Mouse (Mus musculus) cerebral cortex, adult 2 months (tissue): ENCODE data around the gene Ccdc171.

Experiments used
- WGBS: fragments of 180-500 bp; shearing (Covaris S2); methylation state at CpG from one replicate; pipeline ENCODE4 v1.1.7; 2018; 5-methylcytosine and 5-hydroxymethylcytosine counted together

The Ccdc171 gene

DNA sequence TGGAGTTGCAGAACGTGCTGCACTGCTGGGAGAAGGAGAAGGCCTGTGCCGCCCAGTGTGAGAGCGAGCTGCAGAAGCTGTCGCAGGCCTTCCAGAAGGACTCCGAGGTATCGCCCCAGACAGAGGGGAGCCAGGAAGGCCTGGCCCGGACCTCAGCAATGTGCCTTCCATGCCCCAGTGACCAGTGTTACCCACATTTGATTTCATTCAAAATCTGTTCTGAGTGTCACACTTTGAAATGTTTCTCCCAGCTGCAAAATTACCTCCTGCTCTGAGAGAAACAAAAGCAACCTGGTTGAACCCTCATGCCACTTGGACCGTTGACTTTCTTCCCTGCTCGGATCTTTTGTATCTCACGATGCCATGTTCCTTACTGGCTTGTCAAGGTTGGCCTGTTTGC is 133.1 kb downstream of the Ccdc171 start:
- WGBS, result 91% methylated on average over 10 of the region's 10 CpGs

DNA sequence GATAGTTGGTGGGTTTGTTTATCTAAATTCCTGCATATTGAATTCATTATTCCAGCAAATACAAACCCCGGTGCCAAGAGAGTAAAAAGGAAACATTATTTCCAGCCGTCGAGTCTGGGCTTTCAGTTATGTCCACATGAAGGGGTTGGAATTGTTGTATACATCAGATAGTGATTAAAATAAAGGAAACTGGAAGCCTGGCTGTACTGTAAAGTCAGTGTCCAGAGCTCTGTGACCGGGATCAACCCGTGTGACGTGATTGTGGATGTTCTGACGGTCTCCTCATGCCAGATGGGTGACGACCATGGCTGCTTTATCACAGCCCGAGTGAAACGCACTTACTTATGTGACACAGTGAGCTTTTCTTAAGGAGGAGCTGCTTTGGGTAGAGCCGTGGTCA is 134.1 kb downstream of the Ccdc171 start:
- WGBS, result 46% methylated on average over 11 of the region's 11 CpGs

DNA sequence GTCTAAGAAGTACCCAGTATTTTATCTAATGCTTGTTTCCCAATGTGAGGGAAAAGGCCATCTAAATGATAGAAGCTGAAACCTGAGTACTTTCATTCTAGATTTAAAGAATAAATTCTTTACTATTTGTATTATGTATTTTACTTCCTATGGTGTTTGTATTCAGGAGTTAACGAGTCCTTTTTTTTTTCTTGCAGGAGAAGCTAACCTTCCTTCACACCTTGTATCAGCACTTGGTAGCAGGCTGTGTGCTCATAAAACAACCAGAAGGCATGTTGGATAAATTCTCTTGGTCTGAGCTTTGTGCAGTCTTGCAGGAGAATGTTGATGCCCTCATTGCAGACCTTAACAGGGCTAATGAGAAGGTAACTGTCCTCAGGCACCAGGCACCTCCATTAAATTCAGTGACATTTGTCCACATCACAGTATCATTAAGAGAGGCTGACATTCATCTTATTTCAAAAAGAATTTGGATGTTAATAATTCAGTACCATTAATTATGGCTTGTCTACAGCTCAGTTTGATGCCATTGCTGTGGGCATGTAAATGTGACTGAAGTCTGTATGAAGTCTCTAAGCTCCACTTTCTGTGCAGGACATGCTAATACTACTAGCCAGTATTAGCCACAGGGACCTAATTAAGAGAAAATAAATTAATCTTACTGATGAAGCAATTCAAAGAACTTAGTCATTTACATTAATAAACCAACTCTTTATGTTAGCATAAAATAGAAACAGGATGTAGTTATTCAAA is 136.3 kb downstream of the Ccdc171 start:
- WGBS, result 84% methylated on average over 1 of the region's 1 CpGs

DNA sequence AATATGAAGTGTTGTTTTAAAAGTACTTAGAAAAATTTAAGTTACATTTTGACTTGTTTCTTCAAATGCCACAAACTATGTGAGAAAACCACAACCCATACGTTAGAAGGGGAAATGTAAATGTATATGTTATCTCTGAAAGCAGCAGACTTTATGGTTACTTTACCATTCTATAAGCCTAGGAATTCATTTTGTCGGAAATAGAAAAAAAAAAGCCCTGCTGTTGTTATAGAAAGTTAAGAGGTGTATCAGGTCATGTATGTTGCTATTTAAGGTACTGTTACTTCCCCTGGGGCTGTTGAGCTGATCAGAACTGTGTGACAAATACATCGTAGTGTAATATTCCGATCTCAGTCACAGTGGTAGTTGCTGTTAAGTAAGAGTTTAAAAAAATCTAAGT is 137.0 kb downstream of the Ccdc171 start:
- WGBS, result 94% methylated on average over 4 of the region's 4 CpGs

DNA sequence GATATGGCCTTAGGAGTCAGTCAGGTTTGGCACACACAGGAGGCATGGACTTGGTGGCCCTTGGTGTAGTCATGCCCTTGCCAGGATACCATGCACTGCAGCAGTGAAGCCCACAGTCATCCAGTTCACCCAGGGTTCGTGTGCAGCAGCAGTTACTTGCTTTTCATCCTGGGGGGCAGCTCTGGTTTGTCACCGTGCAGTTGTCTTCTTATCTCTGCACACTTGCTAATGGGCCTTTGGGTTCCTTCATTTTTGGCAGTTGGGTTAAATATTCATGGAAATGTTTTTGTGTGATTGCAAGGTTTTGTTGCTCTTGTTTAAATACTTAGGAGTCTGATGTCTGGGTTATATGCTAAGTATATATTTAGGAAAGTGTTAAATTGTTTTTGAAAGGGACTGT is 144.2 kb downstream of the Ccdc171 start:
- WGBS, result 83% methylated on average over 2 of the region's 2 CpGs

DNA sequence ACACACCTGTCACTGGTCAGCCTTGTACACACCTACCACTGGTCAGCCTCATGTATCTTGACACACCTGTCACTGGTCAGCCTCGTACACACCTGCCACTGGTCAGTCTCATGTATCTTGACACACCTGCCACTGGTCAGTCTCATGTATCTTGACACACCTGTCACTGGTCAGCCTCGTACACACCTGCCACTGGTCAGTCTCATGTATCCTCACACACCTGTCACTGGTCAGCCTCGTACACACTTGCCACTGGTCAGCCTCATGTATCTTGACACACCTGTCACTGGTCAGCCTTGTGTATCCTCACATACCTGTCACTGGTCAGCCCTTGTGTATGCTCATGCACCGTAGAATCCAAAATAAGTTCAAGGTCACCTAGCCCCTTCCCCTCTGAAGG is 150.0 kb downstream of the Ccdc171 start:
- WGBS, result 93% methylated on average over 4 of the region's 4 CpGs

DNA sequence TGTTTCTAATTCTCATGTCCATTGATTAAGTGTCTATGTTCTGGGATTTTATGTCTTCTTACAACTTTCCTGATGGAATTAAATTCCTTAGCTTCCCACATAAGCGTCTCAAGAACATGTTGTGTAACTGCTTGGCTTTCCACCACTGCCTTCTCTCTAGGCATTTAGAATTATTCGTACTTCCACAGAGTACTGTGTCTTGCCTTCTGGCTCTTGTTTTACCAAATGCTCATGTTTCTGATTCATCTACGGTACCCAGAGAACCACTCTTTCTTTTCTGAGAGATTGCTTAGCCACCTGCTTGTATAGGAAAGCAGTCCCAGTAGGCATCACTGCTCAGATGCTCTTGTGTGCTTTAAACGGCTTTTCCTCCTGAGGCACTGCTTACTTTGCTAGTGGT is 151.1 kb downstream of the Ccdc171 start:
- 48% methylated on average over 4 of the region's 4 CpGs for WGBS

DNA sequence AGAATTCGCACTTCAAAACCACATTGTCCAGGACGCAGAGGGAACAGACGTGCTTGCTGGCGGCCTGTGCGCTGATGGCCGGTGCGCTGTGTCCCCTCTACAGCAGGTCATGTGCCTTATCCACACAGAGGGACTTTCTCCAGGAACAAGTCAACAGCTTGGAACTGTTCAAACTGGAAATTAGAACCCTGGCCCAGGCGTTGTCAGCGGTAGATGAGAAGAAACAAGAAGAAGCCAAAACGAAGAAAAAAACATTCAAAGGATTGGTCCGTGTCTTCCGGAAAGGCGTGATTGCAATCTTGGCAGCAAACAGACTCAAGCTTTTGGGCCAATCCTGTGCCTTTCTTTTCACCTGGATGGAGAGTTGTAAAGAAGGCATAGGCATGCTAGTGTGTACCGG is 155.7 kb downstream of the Ccdc171 start:
- WGBS, result 90% methylated on average over 14 of the region's 14 CpGs

DNA sequence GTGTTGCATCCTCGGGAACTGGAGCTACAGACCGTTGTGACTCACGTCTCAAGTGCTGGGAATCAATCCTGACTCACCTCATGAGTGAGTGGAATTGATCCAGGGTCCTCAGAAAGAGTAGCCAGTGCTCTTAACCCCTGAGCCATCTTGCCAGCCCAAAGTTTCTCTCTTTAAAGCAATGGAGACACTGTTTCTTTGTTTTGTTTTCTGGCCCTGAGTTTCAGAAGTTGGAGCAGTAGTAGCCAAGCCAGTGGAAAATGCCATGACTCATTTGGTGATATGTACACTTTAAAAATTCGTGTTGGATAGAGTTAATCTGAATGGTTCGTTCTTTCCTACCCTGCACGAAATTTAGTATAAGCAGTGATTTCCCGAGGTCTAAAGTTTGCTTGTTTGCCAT is 157.5 kb downstream of the Ccdc171 start:
- WGBS, result 85% methylated on average over 7 of the region's 7 CpGs

DNA sequence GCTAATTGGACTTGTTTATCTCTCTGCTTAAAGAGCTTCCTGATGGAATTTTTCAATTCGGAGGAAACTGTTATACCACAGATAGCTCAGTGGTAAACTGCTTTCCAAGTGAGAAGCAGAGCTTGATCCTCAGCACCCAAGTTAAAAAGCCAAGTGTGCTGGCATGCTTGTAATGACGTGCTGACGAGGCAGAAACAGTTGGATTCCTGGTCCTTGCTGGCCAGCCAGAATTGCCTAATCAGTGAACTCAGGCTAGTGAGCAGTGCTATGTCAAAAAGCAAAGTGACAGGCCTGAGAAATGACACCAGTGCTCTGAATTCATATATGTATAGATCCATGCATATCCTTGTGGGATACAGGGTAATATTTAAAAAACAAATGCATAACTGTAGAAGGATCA is 174.8 kb downstream of the Ccdc171 start:
- WGBS, result 80% methylated on average over 3 of the region's 3 CpGs

DNA sequence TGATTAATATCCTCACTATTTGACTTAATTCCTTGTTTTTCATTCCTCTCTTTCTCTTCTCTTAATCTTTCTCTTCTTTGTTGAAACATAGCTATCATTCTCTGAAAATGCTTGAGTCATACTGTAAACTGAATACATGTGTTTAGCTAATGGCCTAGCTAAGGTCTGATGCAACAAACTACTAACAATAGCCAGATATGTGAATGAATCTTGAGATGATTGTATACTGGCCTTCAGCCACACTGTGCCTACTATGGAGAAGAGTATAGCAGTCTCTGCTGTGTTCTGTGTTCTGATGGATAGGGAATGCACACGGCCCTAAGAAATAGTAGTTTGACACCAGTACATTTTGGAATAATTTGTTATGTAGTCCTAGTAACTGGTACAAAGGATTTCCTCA is 191.7 kb downstream of the Ccdc171 start:
- WGBS, result 88% methylated on average over 1 of the region's 1 CpGs

DNA sequence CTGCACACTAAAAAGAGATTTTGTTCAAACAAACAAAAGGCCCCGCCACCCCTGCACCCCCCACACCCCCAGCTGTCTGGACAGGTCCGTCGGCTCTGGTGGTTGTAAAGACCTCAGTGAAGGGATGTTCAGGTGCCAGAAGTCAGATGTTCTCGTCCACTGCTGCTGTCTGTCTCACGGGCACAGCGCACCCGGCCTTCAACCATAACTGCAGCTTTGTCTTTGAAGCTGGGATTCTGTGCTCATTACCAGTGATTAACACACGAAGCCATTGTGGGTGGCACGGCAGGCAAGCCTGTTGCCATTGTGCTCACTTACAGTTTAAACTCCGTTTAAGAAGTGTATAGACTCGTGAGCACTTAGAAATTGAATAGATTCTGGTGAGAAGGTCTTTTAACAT is 194.5 kb downstream of the Ccdc171 start:
- 58% methylated on average over 11 of the region's 11 CpGs for whole genome bisulfite sequencing

DNA sequence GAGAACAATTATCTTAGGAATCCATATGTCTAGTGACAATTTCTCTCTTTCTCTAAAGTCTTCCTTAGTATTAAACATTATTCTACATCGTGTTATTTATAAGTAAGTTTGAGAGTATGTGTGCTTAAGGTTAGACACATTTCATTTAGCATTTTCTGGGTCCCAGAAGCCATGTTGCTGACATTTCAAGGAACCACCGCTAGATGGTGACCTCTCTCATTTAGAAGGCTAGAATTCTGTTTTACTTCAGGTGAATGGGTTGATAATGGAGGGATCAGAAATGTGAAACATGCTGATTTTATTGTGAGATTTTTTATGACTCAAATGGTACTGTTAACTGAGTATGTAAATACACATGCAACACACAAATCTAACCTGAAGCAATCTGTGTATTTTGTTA is 199.8 kb downstream of the Ccdc171 start:
- WGBS, result 15% methylated on average over 2 of the region's 2 CpGs

DNA sequence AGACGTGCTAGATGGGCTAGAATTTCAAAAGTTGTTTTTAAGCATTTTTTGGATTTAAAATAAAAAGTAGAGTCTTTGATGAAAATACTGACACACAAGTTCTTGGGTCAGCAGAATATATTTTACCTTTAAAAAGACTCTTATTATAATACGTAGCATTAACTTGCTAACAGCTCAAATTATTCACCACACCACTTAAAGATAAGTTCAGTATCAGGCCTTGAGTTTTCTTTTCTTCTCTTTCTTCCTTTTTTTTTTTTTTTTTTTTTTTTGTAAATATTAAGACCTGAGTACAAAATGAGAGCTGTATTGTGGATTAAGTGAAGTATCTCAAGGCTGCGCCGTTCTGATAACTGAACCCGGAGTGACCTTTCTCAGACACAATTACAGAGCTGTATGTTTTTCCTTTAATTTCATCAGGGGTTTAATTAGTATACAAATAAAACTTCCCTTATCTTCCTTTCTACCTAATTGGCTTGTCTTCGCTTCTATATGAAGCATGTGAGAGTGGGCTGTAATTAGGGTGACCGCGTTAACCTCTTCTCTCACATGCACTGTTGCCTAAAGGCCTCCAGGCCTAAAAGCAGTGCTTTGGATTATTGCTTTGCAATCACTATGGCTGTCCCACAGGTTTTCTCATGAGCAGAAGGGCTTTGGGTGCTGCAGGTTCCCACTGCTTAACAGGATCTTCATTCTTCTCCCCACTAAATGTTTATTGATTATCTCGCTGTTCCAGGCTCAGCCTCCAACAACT is 214.0 kb downstream of the Ccdc171 start:
- WGBS, result 86% methylated on average over 9 of the region's 9 CpGs

DNA sequence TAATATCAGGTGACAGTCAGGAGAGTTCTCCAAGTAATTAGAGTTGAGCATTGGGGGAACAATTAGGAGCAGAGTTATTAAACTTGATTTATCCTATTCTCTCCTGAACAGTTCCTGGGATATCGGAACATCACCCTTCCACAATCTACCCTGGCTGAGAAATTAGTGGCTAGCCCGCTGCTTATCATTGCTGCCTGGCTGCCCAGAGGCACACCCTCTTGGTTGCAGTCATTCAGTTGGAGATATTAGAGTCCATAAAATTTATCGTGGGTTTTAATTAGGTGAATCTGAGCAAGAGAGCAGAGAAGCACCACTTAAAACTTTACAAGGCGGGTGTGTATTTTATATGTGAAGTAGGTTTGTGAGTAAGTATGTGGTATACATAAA is 214.5 kb downstream of the Ccdc171 start:
- WGBS, result 90% methylated on average over 4 of the region's 4 CpGs

DNA sequence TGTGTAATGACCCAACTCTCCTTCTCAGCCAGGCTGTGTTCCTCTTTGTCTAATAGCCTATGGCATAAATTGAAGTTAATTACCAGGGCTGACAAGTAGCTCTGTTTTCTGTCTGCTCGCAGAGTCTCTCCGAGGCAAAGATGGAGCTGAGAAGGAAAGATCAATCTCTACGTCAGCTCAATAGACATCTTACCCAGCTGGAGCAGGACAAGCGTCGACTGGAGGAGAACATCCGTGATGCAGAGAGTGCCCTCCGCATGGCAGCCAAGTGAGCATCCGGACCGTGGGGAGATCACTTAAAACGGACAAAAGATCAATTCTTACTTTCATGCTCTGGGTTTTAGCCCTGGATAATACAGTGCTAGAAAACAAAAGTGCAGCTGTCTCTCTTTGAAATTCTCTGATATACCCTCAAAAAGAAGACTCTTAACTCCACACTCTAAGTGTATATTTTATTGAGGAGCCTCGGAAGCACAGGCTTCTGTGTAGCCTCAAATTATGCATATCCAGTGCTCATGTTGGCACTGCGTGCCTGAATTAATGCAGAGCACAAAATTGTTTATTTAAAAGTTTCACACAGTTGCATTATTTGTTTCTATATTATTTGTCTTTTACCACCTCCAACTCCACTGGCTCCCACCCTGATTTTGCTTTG is 217.6 kb downstream of the Ccdc171 start:
- 37% methylated on average over 12 of the region's 12 CpGs for WGBS

DNA sequence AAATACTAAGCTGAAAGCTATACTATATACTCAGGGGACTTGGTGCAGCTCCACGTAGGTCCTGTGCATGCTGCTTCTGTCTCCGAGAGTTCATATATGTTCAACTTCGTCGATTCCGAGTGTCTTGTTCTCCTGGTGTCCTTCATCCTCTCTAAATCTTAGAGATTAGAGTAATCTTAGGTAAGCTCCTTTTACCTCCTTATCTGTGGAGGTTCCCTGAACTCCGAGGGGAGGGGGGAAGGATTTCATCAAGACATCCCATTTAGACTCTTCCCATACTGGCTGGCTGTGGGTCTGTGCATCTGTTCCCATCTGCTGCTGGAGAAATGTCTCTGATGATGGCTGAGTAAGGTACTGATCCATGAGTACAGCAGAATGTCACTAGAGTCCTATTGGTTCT is 249.8 kb downstream of the Ccdc171 start:
- 95% methylated on average over 6 of the region's 6 CpGs for WGBS

DNA sequence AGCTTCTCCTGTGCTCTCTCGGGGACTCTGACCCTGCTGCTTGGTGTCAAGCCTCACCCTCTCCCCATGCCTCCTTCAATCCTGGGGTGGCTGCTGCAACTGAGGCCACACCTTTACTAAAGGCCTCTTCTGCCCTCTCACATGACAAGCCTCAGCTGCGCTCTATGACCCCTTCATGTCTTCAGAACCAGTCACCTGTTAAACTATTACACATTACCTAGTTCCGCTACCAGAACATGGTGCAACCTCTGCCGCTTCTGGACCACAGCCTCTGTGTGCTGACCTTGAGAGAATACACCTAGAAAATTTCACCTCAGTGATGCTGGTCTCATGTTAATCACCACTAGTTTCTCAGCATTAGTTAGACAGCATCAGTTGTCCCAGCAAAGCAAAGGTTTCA is 254.7 kb downstream of the Ccdc171 start:
- WGBS, result 96% methylated on average over 4 of the region's 4 CpGs

DNA sequence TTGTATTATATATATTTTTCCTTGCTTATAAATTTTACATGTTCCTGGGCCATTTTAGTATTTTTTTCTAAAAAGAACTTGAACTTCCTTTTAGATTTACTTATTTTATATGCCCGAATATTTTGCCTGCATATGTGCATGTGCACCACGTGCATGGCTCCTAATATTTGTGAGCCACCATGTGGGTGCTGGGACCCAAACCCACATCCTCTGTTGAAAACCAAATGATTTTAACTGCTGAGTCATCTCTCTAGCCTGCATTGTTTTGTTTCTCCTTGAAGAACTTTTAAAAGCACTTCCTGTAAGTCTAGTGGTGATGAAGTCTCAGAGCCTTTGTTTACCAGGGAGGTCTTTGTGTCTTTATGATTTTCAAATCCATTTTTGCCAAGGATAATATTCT is 259.8 kb downstream of the Ccdc171 start:
- WGBS, result 83% methylated on average over 2 of the region's 2 CpGs

DNA sequence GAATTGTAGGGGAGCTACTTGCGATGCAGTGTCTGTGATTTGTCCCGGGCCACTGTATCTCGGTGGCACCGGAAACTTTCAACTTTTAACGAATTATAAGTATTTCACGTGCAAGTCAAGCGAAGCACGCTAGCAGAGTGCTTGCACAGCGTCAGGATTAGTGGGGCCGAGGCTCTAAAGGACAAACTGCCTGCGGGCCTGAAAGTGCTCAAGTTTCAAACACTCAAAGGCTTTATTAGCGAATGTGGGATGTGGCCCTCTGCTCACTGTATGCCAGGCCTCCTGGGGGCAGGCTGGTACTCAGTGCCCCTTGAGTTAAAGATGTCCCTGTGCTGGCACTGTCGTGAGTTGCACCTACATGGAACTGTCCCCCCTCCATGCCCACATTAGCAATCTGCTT is 266.5 kb downstream of the Ccdc171 start:
- 68% methylated on average over 13 of the region's 13 CpGs for WGBS

DNA sequence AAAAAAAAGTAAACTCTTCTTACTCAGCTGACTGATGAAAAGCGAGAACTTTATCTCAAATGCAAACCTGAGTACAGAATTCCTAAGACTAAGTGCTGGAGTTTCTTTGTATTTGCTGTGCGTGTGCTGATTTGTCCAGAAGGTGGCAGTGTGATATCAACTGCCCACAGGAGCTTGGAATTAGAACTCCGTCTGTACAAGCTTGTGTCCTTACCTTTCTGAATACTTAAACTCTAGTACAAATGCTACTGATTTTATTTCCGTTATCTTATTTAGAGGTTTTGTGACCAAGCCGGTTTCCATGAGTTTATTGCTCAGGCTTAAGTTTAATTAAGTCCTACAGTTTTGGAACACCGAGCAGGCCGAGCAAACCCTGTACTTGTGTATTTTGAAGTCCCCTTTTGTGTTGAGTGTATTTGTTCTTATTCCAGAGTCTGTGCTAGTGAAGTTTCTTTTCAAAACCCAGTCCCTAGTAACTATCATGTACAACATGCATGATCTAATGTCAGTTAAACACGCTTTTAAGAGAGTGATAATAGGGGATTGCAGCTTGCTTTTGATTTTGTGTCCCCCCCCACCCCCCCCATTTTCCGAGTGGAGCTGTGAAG is 269.1 kb downstream of the Ccdc171 start:
- WGBS, result 17% methylated on average over 9 of the region's 9 CpGs

DNA sequence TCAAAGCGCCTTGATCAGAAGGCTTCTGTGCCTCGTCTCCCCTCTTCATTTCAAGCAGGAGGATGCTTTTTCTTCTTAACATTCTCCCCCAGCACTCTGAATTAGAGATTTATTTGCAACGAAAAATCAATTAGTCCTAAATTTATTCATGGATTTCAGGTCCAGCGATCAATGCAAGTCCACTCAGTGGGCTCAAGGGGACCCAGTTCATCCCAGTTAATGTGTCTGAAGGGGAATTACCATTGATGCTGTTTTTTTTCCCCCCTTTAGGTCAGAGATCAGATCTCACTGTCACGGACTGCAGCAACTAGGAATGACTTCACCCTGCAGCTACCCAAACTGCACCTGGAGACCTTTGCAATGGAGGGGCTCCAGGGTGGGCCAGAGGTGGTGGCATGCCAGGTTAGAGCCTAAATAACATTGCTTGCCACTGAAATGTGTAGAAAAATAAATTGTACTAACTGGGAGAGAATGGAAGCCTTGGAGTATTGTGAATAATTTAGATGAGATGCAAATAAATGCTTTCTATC is 269.6 kb downstream of the Ccdc171 start:
- 40% methylated on average over 5 of the region's 5 CpGs for WGBS
